Mouse (Mus musculus) kidney, adult 2 months (tissue): ENCODE data around the gene Ptpn13.

Source experiments
- CTCF ChIP-seq: fragments of 200-500 bp; conservative IDR thresholded peaks from 2 replicates; pipeline ENCODE4 v1.5.1; 2011; ENCODE audit warnings: low read depth, mild to moderate bottlenecking, control low read depth, low read length, moderate library complexity, mixed read lengths; ENCODE audit not compliant: insufficient read depth, insufficient read length
- POLR2A ChIP-seq: fragments of 200-500 bp; IDR thresholded peaks from one replicate; pipeline ENCODE4 v1.6.1; 2011; ENCODE audit warnings: low read depth, low read length, control low read depth

- no peak for TF ChIP-seq CTCF
- no peak for TF ChIP-seq POLR2A
These were observed 76.1 kb downstream of the Ptpn13 start for GRCm38 (mm10) chr5:103501076-103501475.
